Mouse (Mus musculus): ENCODE results near the gene Nr4a1. TPM values are rescaled to one million over a fixed set of nuclear protein-coding genes. Genes with fewer than 3 reads are reported as not detected.

Gene Nr4a1
- total and polyA plus RNA-seq, 2 experiments from 2014 or later: 8.6 to 56.0 TPM

- DNase-seq (ENCODE audit: low spot score): no peak
- Histone ChIP-seq H3K27ac (ENCODE audit: low read depth) (no peak overlapping the region), H3K27me3 (ENCODE audit: control insufficient read depth, insufficient read depth, low read length) (no peaks in the 10 kb centered on the region), H3K9ac (replicated peaks; ENCODE audit: low read depth, low read length) (no peak overlapping the region), H3K9me3 (replicated peaks; ENCODE audit: control insufficient read depth, low read length) (no peaks in the 10 kb centered on the region), H3K4me1 (ENCODE audit: control insufficient read depth, insufficient read depth) (peaks cover 49% of the 10 kb centered on the region), H3K4me2 (ENCODE audit: low read depth, low read length) (no peak overlapping the region), H3K4me3 (ENCODE audit: low read depth, low read length) (no peak overlapping the region), H3K36me3 (replicated peaks; ENCODE audit: control insufficient read depth, insufficient read depth, low read length) (no peaks in the 10 kb centered on the region)
- no peak for ATAC-seq (ENCODE audit: insufficient read depth, low read depth)
- TF ChIP-seq EP300 (IDR thresholded peaks at IDR 0.05; ENCODE audit: low read depth) (no peak), CTCF (IDR thresholded peaks at IDR 0.05; ENCODE audit: low read depth) (no peak)
- WGBS: 69% methylated on average over 3 of the region's 3 CpGs
Measured at GRCm38 (mm10) chr15:101244012-101244411, 10.1 kb upstream of the Nr4a1 start.

DNA sequence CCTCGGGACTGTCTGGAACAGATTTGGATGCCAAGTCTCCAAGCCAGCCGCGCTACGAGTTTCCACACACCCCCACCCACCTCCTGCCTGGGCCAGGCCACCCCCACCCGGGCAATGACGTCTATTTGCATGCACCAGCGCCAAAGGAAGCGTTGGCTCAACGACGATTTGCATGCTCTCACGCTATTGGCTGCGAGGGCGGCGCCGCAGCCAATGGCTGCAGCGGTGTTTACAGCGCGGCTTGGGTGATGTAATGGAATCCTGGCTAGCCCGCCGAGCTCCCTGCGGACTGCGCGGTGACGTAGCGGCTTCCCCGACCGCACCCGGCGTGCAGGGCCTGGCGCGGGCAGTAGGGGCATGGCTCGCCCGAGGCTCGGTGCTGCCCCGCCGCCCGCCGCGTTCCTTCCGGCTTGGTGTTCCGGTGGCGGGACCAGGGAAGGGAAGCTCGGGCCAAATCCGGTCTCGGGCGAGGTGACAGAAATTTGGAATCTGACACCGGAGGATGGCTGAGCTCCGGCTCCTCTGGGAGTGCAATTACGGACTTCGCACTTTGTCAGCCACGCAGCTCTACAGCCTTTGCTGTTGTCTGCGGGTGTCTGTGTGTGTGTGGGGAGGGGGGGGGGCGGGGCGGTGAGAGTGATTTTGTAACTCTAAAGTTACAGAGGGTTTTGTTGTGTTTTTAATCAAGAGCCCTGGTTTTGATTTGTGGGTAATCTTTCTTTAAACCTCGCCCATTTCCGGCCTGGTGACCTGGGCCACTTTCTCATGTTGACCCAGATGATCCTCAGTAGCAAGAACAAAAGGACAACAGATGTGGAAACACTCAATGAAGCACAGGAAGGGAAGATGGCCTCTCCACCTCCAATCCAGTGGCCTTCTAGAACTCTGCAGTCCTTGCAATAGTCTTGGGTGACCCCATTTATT lies 7.6 kb upstream of the Nr4a1 start:
- H3K9ac ChIP-seq (replicated peaks; ENCODE audit: low read depth, low read length): peak overlapping the region; percentile 52
- H3K4me3 ChIP-seq (ENCODE audit: low read depth, low read length): peak overlapping the region; percentile 37
- H3K36me3 ChIP-seq (replicated peaks; ENCODE audit: control insufficient read depth, insufficient read depth, low read length): no peaks in the 10 kb centered on the region
- H3K27me3 ChIP-seq (ENCODE audit: control insufficient read depth, insufficient read depth, low read length): no peaks in the 10 kb centered on the region
- H3K4me1 ChIP-seq (ENCODE audit: control insufficient read depth, insufficient read depth): peaks cover 44% of the 10 kb centered on the region
- DNase-seq (ENCODE audit: low spot score) (peak; percentile 98), ATAC-seq (ENCODE audit: insufficient read depth, low read depth) (peak; percentile 92)
- H3K27ac ChIP-seq (ENCODE audit: low read depth): peak overlapping the region; percentile 95
- H3K9me3 ChIP-seq (replicated peaks; ENCODE audit: control insufficient read depth, low read length): no peaks in the 10 kb centered on the region
- H3K4me2 ChIP-seq (ENCODE audit: low read depth, low read length): peak overlapping the region; percentile 60
- no peak; the same call in 1 of the 2 replicates for TF ChIP-seq CTCF (IDR thresholded peaks at IDR 0.05; ENCODE audit: low read depth)
- TF ChIP-seq EP300 (IDR thresholded peaks at IDR 0.05; ENCODE audit: low read depth): peak; percentile 82
- 1% methylated on average over 56 of the region's 56 CpGs for WGBS

DNA sequence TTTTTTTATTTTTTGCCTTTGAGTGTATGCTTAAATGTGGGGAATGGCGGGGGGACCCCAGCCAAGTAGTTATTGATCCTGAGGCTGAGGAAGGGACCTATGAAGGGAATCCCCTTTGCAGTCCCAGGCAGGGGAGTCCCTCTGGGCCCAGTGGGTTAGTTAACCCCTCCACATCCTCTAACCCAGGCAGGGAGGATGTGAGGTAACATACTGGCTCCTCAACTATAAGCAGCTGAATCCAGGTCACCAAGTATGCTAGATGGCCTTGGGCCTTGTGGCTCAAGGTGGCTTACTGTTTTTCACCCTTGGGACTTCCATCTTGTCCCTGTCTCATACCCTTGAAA lies 6.9 kb upstream of the Nr4a1 start:
- DNase-seq (ENCODE audit: low spot score) (no peak), ATAC-seq (ENCODE audit: insufficient read depth, low read depth) (no peak)
- no peak overlapping the region for H3K4me3 ChIP-seq (ENCODE audit: low read depth, low read length)
- no peak overlapping the region for H3K9ac ChIP-seq (replicated peaks; ENCODE audit: low read depth, low read length)
- H3K4me1 ChIP-seq (ENCODE audit: control insufficient read depth, insufficient read depth): peaks cover 38% of the 10 kb centered on the region
- H3K36me3 ChIP-seq (replicated peaks; ENCODE audit: control insufficient read depth, insufficient read depth, low read length): no peaks in the 10 kb centered on the region
- TF ChIP-seq CTCF (IDR thresholded peaks at IDR 0.05; ENCODE audit: low read depth): no peak
- TF ChIP-seq EP300 (IDR thresholded peaks at IDR 0.05; ENCODE audit: low read depth): 0 out of 2 replicates have a peak, but pooled peaks have one; percentile 28
- no peaks in the 10 kb centered on the region for H3K27me3 ChIP-seq (ENCODE audit: control insufficient read depth, insufficient read depth, low read length)
- peak overlapping the region; percentile 95 for H3K27ac ChIP-seq (ENCODE audit: low read depth)
- H3K4me2 ChIP-seq (ENCODE audit: low read depth, low read length): peak overlapping the region; percentile 60; the same call in 1 of the 2 replicates
- 80% methylated on average over 1 of the region's 1 CpGs for WGBS
- H3K9me3 ChIP-seq (replicated peaks; ENCODE audit: control insufficient read depth, low read length): no peaks in the 10 kb centered on the region

DNA sequence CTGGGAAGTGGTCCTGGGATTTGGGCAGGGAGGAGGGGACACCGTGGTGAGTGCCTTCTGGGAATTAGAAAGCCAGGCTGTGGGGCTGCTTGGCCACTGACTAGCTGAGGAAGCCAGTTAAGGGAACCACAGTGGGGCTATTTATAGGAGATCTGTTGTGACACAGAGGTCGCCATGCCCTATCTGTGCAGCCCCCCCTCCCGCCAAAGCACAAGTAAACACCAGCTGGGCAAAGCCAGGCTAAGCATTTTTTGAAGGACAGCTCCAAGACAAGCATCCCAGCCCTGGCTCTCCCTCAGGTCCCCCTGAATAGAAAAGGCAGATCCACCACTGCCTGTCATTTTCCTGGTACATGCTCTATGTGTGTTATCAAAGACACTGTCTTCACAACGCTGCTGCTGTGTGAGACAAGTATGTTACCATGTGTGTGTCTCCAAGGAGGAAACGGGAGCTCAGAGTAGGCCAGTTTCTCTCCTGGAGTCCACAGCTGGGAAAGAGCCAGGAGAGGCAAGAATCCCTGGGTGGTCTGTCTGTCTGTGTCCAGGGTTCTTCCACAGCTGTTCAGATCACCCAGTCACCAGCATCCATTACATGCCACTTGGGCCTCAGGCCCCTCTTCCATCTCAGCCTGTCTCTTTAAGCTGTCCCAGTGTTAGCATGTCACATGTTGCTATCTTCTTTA lies 5.9 kb upstream of the Nr4a1 start:
- DNase-seq (ENCODE audit: low spot score) (peak; percentile 83), ATAC-seq (ENCODE audit: insufficient read depth, low read depth) (0 out of 2 replicates have a peak, but pooled peaks have one; percentile 23)
- Histone ChIP-seq H3K9ac (replicated peaks; ENCODE audit: low read depth, low read length) (0 out of 2 replicates have a peak overlapping the region, but pooled peaks have one; percentile 19), H3K27ac (ENCODE audit: low read depth) (peak overlapping the region; percentile 95), H3K4me1 (ENCODE audit: control insufficient read depth, insufficient read depth) (peaks cover 35% of the 10 kb centered on the region), H3K36me3 (replicated peaks; ENCODE audit: control insufficient read depth, insufficient read depth, low read length) (no peaks in the 10 kb centered on the region), H3K9me3 (replicated peaks; ENCODE audit: control insufficient read depth, low read length) (no peaks in the 10 kb centered on the region), H3K4me2 (ENCODE audit: low read depth, low read length) (0 out of 2 replicates have a peak overlapping the region, but pooled peaks have one; percentile 1), H3K27me3 (ENCODE audit: control insufficient read depth, insufficient read depth, low read length) (no peaks in the 10 kb centered on the region), H3K4me3 (ENCODE audit: low read depth, low read length) (no peak overlapping the region)
- WGBS: 16% methylated on average over 5 of the region's 5 CpGs
- no peak for TF ChIP-seq EP300 (IDR thresholded peaks at IDR 0.05; ENCODE audit: low read depth)
- peak; percentile 2; the same call in 1 of the 2 replicates for TF ChIP-seq CTCF (IDR thresholded peaks at IDR 0.05; ENCODE audit: low read depth)

- Histone ChIP-seq H3K27ac (ENCODE audit: low read depth) (no peak overlapping the region), H3K36me3 (replicated peaks; ENCODE audit: control insufficient read depth, insufficient read depth, low read length) (no peaks in the 10 kb centered on the region), H3K9ac (replicated peaks; ENCODE audit: low read depth, low read length) (no peak overlapping the region), H3K27me3 (ENCODE audit: control insufficient read depth, insufficient read depth, low read length) (no peaks in the 10 kb centered on the region), H3K4me3 (ENCODE audit: low read depth, low read length) (no peak overlapping the region), H3K9me3 (replicated peaks; ENCODE audit: control insufficient read depth, low read length) (no peaks in the 10 kb centered on the region), H3K4me1 (ENCODE audit: control insufficient read depth, insufficient read depth) (peaks cover 45% of the 10 kb centered on the region), H3K4me2 (ENCODE audit: low read depth, low read length) (no peak overlapping the region)
- no peak for TF ChIP-seq EP300 (IDR thresholded peaks at IDR 0.05; ENCODE audit: low read depth)
- TF ChIP-seq CTCF (IDR thresholded peaks at IDR 0.05; ENCODE audit: low read depth): no peak
- 67% methylated on average over 9 of the region's 9 CpGs for WGBS
- ATAC-seq (ENCODE audit: insufficient read depth, low read depth) (no peak), DNase-seq (ENCODE audit: low spot score) (no peak)
Measured at GRCm38 (mm10) chr15:101250220-101250800, 3.8 kb upstream of the Nr4a1 start.

Data from heart, postnatal 0 days (tissue).